Mouse (Mus musculus) fibroblast of lung, adult 2 months (primary cell): ENCODE measurements around the gene Tpbgl.

Source experiments
- DNase-seq: peaks from one replicate; pipeline ENCODE4 v3.0.0-alpha.2; 2011; ENCODE audit warnings: low read depth

Gene Tpbgl

GRCm38 (mm10) chr7:99626376-99627270 lies at the start of gene Tpbgl:
TSS of gene Tpbgl (minus strand) at chr7:99627103.
- no peak for DNase-seq

- no peak for DNase-seq
Measured at GRCm38 (mm10) chr7:99674890-99675289, 48.0 kb upstream of the Tpbgl start.

GRCm38 (mm10) chr7:99674209-99674608 lies 47.3 kb upstream of the Tpbgl start:
- DNase-seq = no peak

GRCm38 (mm10) chr7:99673188-99673587 lies 46.3 kb upstream of the Tpbgl start:
- DNase-seq = no peak

- DNase-seq = no peak
Measured at GRCm38 (mm10) chr7:99671544-99672435, 44.9 kb upstream of the Tpbgl start.

GRCm38 (mm10) chr7:99670915-99671314 lies 44.0 kb upstream of the Tpbgl start:
- no peak for DNase-seq

- DNase-seq = no peak
Measured at GRCm38 (mm10) chr7:99668802-99669201, 41.9 kb upstream of the Tpbgl start.

- no peak for DNase-seq
Measured at GRCm38 (mm10) chr7:99667096-99667495, 40.2 kb upstream of the Tpbgl start.

- DNase-seq = no peak
Measured at GRCm38 (mm10) chr7:99665731-99666452, 39.0 kb upstream of the Tpbgl start.

GRCm38 (mm10) chr7:99664571-99665485 lies 37.9 kb upstream of the Tpbgl start:
- DNase-seq = no peak

GRCm38 (mm10) chr7:99663507-99664220 lies 36.8 kb upstream of the Tpbgl start:
- DNase-seq = no peak

- DNase-seq = no peak
Measured at GRCm38 (mm10) chr7:99662311-99662710, 35.4 kb upstream of the Tpbgl start.

GRCm38 (mm10) chr7:99661571-99662230 lies 34.8 kb upstream of the Tpbgl start:
- DNase-seq = no peak

GRCm38 (mm10) chr7:99661071-99661470 lies 34.2 kb upstream of the Tpbgl start:
- DNase-seq = no peak

- no peak for DNase-seq
Measured at GRCm38 (mm10) chr7:99659379-99660029, 32.6 kb upstream of the Tpbgl start.

- DNase-seq = no peak
Measured at GRCm38 (mm10) chr7:99654244-99654643, 27.3 kb upstream of the Tpbgl start.

GRCm38 (mm10) chr7:99649585-99649984 lies 22.7 kb upstream of the Tpbgl start:
- no peak for DNase-seq

- DNase-seq = no peak
Measured at GRCm38 (mm10) chr7:99648623-99649022, 21.7 kb upstream of the Tpbgl start.

GRCm38 (mm10) chr7:99644701-99645100 lies 17.8 kb upstream of the Tpbgl start:
- DNase-seq = no peak
